Mouse (Mus musculus) liver, adult 2 months (tissue): ENCODE data around the gene Pdzk1.

Source experiments
- CTCF ChIP-seq: fragments of 200-500 bp; IDR thresholded peaks from 2 replicates; pipeline ENCODE4 v1.5.1; 2011; ENCODE audit warnings: low read depth, low read length, control low read depth
- POLR2A ChIP-seq: fragments of 200-500 bp; IDR thresholded peaks from 2 replicates; pipeline ENCODE4 v1.6.1; 2011; ENCODE audit warnings: low read length, control low read depth; ENCODE audit not compliant: insufficient read depth; ENCODE audit errors: extremely low read depth

- no peak for TF ChIP-seq CTCF
- TF ChIP-seq POLR2A, result no peak
These were observed 19.4 kb downstream of the Pdzk1 start for GRCm38 (mm10) chr3:96848470-96848869.
